Mouse (Mus musculus) hindbrain, embryonic 11.5 days (tissue): ENCODE measurements at regions not wholly inside any gene's neighbourhood (a gene's known extent, or its start where the extent isn't known, plus 50 kb on each side); places are given as distances from the start of the nearest gene placed in this dataset.

Experiments used
- ATAC-seq: fragments of 200-750 bp; cut with Nextera tagmentation; 2 replicates; pipeline ENCODE4 v1.8.0; 2017; ENCODE audit warnings: mild to moderate bottlenecking, moderate TSS enrichment, moderate library complexity; ENCODE audit not compliant: low FRiP score
- DNase-seq: peaks from one replicate; pipeline ENCODE4 v3.0.0-alpha.2; 2015; ENCODE audit warnings: low spot score
- H3K27ac ChIP-seq: fragments of 300-500 bp; sonication (generic); 2 replicates; pipeline ENCODE4 v1.5.1; 2014; ENCODE audit warnings: mild to moderate bottlenecking, low read depth, low read length
- H3K27me3 ChIP-seq: fragments of 300-500 bp; sonication (generic); 2 replicates; pipeline ENCODE4 v1.6.1; 2014; ENCODE audit warnings: mild to moderate bottlenecking, low read length, moderate library complexity, mixed read lengths; ENCODE audit not compliant: control insufficient read depth, insufficient read depth
- H3K36me3 ChIP-seq: fragments of 300-500 bp; sonication (generic); 2 replicates; pipeline ENCODE4 v1.6.1; 2014; ENCODE audit warnings: mild to moderate bottlenecking, low read length, moderate library complexity, mixed read lengths; ENCODE audit not compliant: control insufficient read depth, insufficient read depth
- H3K4me1 ChIP-seq: fragments of 300-500 bp; sonication (generic); replicated peaks from 2 replicates; pipeline ENCODE4 v1.6.1; 2014; ENCODE audit warnings: low read length, mixed read lengths; ENCODE audit not compliant: control insufficient read depth, insufficient read depth
- H3K4me2 ChIP-seq: fragments of 300-500 bp; sonication (generic); replicated peaks from 2 replicates; pipeline ENCODE4 v1.6.1; 2014; ENCODE audit warnings: mild to moderate bottlenecking, low read depth, low read length
- H3K4me3 ChIP-seq: fragments of 300-500 bp; sonication (generic); 2 replicates; pipeline ENCODE4 v1.5.1; 2014; ENCODE audit warnings: low read depth, low read length
- H3K9ac ChIP-seq: fragments of 300-500 bp; sonication (generic); 2 replicates; pipeline ENCODE4 v1.6.1; 2014; ENCODE audit warnings: low read depth, low read length
- H3K9me3 ChIP-seq: fragments of 300-500 bp; sonication (generic); 2 replicates; pipeline ENCODE4 v1.6.1; 2016; ENCODE audit warnings: low read length; ENCODE audit not compliant: control insufficient read depth
- WGBS: fragments of 180-500 bp; shearing (Covaris S2); extraction: QIAGEN DNeasy Blood & Tissue Kit; methylation state at CpG from one replicate; pipeline ENCODE4 v1.1.7; 2014; 5-methylcytosine and 5-hydroxymethylcytosine counted together

GRCm38 (mm10) chr3:38229051-38229450 lies 255.6 kb downstream of the Ankrd50 start:
- WGBS = 65% methylated on average over 10 of the region's 10 CpGs
- no peak for ATAC-seq

GRCm38 (mm10) chr3:38227596-38227995 lies 257.0 kb downstream of the Ankrd50 start:
- H3K36me3 ChIP-seq = no peaks in the 10 kb centered on the region
- H3K27me3 ChIP-seq = no peaks in the 10 kb centered on the region
- no peak overlapping the region for H3K27ac ChIP-seq
- H3K4me3 ChIP-seq = no peak overlapping the region
- WGBS = 29% methylated on average over 6 of the region's 6 CpGs
- no peak overlapping the region for H3K4me2 ChIP-seq
- ATAC-seq = no peak
- H3K9ac ChIP-seq = no peak overlapping the region
- H3K9me3 ChIP-seq = no peaks in the 10 kb centered on the region
- H3K4me1 ChIP-seq = peaks cover 3% of the 10 kb centered on the region; the same call in 1 of the 2 replicates
- DNase-seq = peak; percentile 80

More at GRCm38 (mm10) chr3:38229051-38229450, 255.6 kb downstream of the Ankrd50 start:
- H3K27ac ChIP-seq = no peak overlapping the region
- no peak for DNase-seq
- no peak overlapping the region for H3K9ac ChIP-seq
- no peaks in the 10 kb centered on the region for H3K9me3 ChIP-seq
- no peak overlapping the region for H3K4me3 ChIP-seq
- H3K4me1 ChIP-seq = peaks cover 3% of the 10 kb centered on the region; the same call in 1 of the 2 replicates
- H3K27me3 ChIP-seq = no peaks in the 10 kb centered on the region
- H3K4me2 ChIP-seq = no peak overlapping the region
- H3K36me3 ChIP-seq = no peaks in the 10 kb centered on the region

GRCm38 (mm10) chr3:38227121-38227520 lies 257.5 kb downstream of the Ankrd50 start:
- Histone ChIP-seq H3K9me3 (no peaks in the 10 kb centered on the region), H3K4me1 (peaks cover 3% of the 10 kb centered on the region; the same call in 1 of the 2 replicates), H3K27me3 (no peaks in the 10 kb centered on the region), H3K9ac (no peak overlapping the region), H3K36me3 (no peaks in the 10 kb centered on the region), H3K4me2 (no peak overlapping the region), H3K4me3 (no peak overlapping the region), H3K27ac (no peak overlapping the region)
- DNase-seq (no peak), ATAC-seq (no peak)
- WGBS = 80% methylated on average over 9 of the region's 9 CpGs

GRCm38 (mm10) chr3:38226147-38226546 lies 258.5 kb downstream of the Ankrd50 start:
- Histone ChIP-seq H3K27me3 (no peaks in the 10 kb centered on the region), H3K27ac (no peak overlapping the region), H3K4me1 (0 out of 2 replicates have a peak, but pooled peaks cover 3% of the 10 kb centered on the region), H3K4me3 (no peak overlapping the region), H3K4me2 (no peak overlapping the region), H3K9ac (no peak overlapping the region), H3K36me3 (no peaks in the 10 kb centered on the region), H3K9me3 (no peaks in the 10 kb centered on the region)
- WGBS = 71% methylated on average over 2 of the region's 2 CpGs
- no peak for DNase-seq
- ATAC-seq = no peak

- DNase-seq (no peak), ATAC-seq (no peak)
- Histone ChIP-seq H3K4me2 (no peak overlapping the region), H3K4me3 (no peak overlapping the region), H3K27ac (no peak overlapping the region), H3K27me3 (no peaks in the 10 kb centered on the region), H3K9me3 (no peaks in the 10 kb centered on the region), H3K36me3 (no peaks in the 10 kb centered on the region), H3K9ac (no peak overlapping the region), H3K4me1 (no peaks in the 10 kb centered on the region)
- WGBS = 87% methylated on average over 8 of the region's 8 CpGs
Observed at GRCm38 (mm10) chr3:38221834-38222215, 262.8 kb downstream of the Ankrd50 start.

GRCm38 (mm10) chr3:38220934-38221833 lies 263.5 kb downstream of the Ankrd50 start:
- WGBS = 52% methylated on average over 11 of the region's 11 CpGs
- Histone ChIP-seq H3K9ac (no peak overlapping the region), H3K9me3 (no peaks in the 10 kb centered on the region), H3K27ac (no peak overlapping the region), H3K27me3 (no peaks in the 10 kb centered on the region), H3K36me3 (no peaks in the 10 kb centered on the region), H3K4me1 (no peaks in the 10 kb centered on the region), H3K4me2 (no peak overlapping the region), H3K4me3 (no peak overlapping the region)
- DNase-seq = peak; percentile 78
- peak; percentile 43; the same call in 1 of the 2 replicates for ATAC-seq

GRCm38 (mm10) chr3:38209081-38209480 lies 275.6 kb downstream of the Ankrd50 start:
- Histone ChIP-seq H3K4me2 (no peak overlapping the region), H3K36me3 (no peaks in the 10 kb centered on the region), H3K9me3 (no peaks in the 10 kb centered on the region), H3K4me1 (no peaks in the 10 kb centered on the region), H3K9ac (no peak overlapping the region), H3K27ac (no peak overlapping the region), H3K27me3 (no peaks in the 10 kb centered on the region), H3K4me3 (no peak overlapping the region)
- 92% methylated on average over 3 of the region's 3 CpGs for WGBS
- DNase-seq = no peak
- no peak for ATAC-seq

GRCm38 (mm10) chr3:38207867-38208266 lies 276.8 kb downstream of the Ankrd50 start:
- ATAC-seq = no peak

More at GRCm38 (mm10) chr3:38207867-38208266, 276.8 kb downstream of the Ankrd50 start:
- Histone ChIP-seq H3K27me3 (no peaks in the 10 kb centered on the region), H3K27ac (no peak overlapping the region), H3K9ac (no peak overlapping the region), H3K36me3 (no peaks in the 10 kb centered on the region), H3K9me3 (no peaks in the 10 kb centered on the region), H3K4me3 (no peak overlapping the region), H3K4me2 (no peak overlapping the region), H3K4me1 (no peaks in the 10 kb centered on the region)
- 94% methylated on average over 1 of the region's 1 CpGs for WGBS
- DNase-seq = no peak
